Mouse (Mus musculus): ENCODE data around the gene Atp2b1. TPM values are rescaled to one million over a fixed set of nuclear protein-coding genes. Genes with fewer than 3 reads are reported as not detected.

Atp2b1 gene
- polyA plus RNA-seq (2016; fragmentation: Nextera tagmentation; extraction: Ambion mirVana): 105 and 116 TPM in 2 replicates

DNA sequence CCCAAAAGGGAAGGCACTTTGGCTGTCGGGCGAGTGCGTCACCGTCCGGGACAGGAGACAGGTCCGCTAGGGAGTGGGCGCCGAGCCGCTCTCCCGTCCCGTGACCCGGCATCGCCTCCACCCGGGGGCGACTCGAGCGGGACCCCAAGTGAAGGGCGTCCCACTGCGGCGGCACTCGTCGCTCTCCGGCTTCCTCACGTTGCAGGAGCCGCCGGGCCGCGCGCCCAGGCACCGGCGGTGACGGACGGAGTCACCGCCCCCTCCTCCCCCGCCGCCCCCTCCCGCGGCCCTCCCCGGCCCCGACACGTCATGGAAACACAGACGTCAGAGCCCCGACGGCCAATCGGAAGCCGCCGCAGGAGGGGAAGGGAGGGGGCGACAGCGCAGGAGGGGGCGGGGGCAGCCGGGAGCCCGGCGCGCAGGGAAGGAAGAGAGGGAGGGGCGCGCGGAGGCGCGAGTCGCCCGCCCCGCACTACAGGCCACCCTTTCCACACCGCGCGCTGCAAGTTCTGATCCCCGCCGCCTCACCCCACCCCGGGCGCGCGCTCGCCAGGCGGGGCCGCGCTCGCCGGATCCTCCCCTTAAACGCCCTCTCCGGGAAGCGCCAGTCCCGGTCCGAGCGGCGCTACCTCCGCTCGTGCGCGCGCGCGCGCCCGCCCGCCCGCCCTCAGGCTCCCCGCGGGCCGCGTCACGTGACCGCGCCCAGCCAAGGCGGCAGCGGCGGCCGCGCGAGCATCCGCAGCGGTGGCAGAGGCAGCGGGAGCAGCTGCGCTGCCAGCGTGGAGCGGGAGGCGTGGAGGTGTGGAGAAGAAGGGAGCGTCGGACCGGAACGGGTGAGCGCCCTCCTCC lies at the start of gene Atp2b1:
TSS of gene Atp2b1 (plus strand) at position 446 of the 849 bp plus-strand sequence.
- under 1% methylated on average over 67 of the region's 120 CpGs for WGBS
- no peaks in the 10 kb centered on the region for H3K27me3 ChIP-seq
- peak within 1 kb of the TSS; percentile 97 for H3K4me3 ChIP-seq
- H3K27ac ChIP-seq (replicated peaks): peak within 1 kb of the TSS; percentile 99
- no peaks in the 10 kb centered on the region for H3K9me3 ChIP-seq
- ATAC-seq (ENCODE audit: low FRiP score, low read depth): peak; percentile 92
- no peaks in the 10 kb centered on the region for H3K36me3 ChIP-seq
- H3K9ac ChIP-seq (replicated peaks): peak within 1 kb of the TSS; percentile 95
- peak within 1 kb of the TSS; percentile 86 for H3K4me2 ChIP-seq (replicated peaks)
- peaks cover 11% of the 10 kb centered on the region for H3K4me1 ChIP-seq

- ATAC-seq (ENCODE audit: low FRiP score, low read depth): no peak
- H3K27ac ChIP-seq (replicated peaks): no peak overlapping the region
- H3K9me3 ChIP-seq: no peaks in the 10 kb centered on the region
- no peak overlapping the region for H3K4me3 ChIP-seq
- no peaks in the 10 kb centered on the region for H3K4me1 ChIP-seq
- no peaks in the 10 kb centered on the region for H3K36me3 ChIP-seq
- H3K9ac ChIP-seq (replicated peaks): no peak overlapping the region
- no peak overlapping the region for H3K4me2 ChIP-seq (replicated peaks)
- WGBS: 85% methylated on average over 3 of the region's 3 CpGs
- no peaks in the 10 kb centered on the region for H3K27me3 ChIP-seq
These were observed 49.4 kb upstream of the Atp2b1 start for GRCm38 (mm10) chr10:98864851-98865250.

DNA sequence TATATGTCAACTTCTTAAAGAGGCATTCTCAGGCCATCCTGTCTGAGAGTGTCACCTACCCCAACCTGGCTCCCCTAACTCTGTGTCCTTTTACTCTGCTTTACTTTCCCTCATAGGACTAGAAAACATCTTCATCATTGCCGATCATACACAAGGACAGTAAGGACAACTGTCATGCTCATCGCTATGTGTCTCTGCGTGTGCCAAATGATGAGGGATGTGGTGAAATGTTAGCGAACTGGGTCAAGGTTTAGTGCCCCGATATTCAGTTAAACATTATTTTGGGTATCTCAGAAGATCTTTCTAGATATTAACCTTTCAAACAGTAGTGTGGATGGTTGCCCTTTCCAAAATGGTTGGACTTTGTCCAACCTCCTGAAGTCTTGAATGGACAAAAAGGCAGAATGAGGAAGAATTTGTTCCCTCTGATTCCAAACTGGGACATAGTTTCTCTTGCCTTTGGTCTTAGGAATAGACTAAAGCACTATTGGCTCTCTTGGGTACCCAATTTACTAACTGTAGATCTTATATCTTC lies 47.3 kb upstream of the Atp2b1 start:
- no peak for ATAC-seq (ENCODE audit: low FRiP score, low read depth)
- Histone ChIP-seq H3K36me3 (no peaks in the 10 kb centered on the region), H3K27ac (replicated peaks) (no peak overlapping the region), H3K9me3 (no peaks in the 10 kb centered on the region), H3K4me2 (replicated peaks) (no peak overlapping the region), H3K27me3 (no peaks in the 10 kb centered on the region), H3K4me3 (no peak overlapping the region), H3K4me1 (no peaks in the 10 kb centered on the region), H3K9ac (replicated peaks) (no peak overlapping the region)
- WGBS: 96% methylated on average over 5 of the region's 5 CpGs

GRCm38 (mm10) chr10:98868351-98868908 lies 45.8 kb upstream of the Atp2b1 start:
- Histone ChIP-seq H3K4me1 (no peaks in the 10 kb centered on the region), H3K36me3 (no peaks in the 10 kb centered on the region), H3K27ac (replicated peaks) (no peak overlapping the region), H3K9ac (replicated peaks) (no peak overlapping the region), H3K4me2 (replicated peaks) (no peak overlapping the region), H3K4me3 (no peak overlapping the region), H3K9me3 (no peaks in the 10 kb centered on the region), H3K27me3 (no peaks in the 10 kb centered on the region)
- 88% methylated on average over 4 of the region's 4 CpGs for WGBS
- no peak for ATAC-seq (ENCODE audit: low FRiP score, low read depth)

- ATAC-seq (ENCODE audit: low FRiP score, low read depth): no peak
- H3K27me3 ChIP-seq: no peaks in the 10 kb centered on the region
- no peak overlapping the region for H3K4me2 ChIP-seq (replicated peaks)
- no peaks in the 10 kb centered on the region for H3K9me3 ChIP-seq
- H3K4me3 ChIP-seq: no peak overlapping the region
- WGBS: 56% methylated on average over 3 of the region's 3 CpGs
- no peak overlapping the region for H3K9ac ChIP-seq (replicated peaks)
- no peaks in the 10 kb centered on the region for H3K36me3 ChIP-seq
- H3K27ac ChIP-seq (replicated peaks): no peak overlapping the region
- no peaks in the 10 kb centered on the region for H3K4me1 ChIP-seq
These were observed 36.4 kb upstream of the Atp2b1 start for GRCm38 (mm10) chr10:98877855-98878254.

- H3K36me3 ChIP-seq: no peaks in the 10 kb centered on the region
- no peak overlapping the region for H3K9ac ChIP-seq (replicated peaks)
- H3K9me3 ChIP-seq: no peaks in the 10 kb centered on the region
- H3K27ac ChIP-seq (replicated peaks): no peak overlapping the region
- H3K27me3 ChIP-seq: no peaks in the 10 kb centered on the region
- ATAC-seq (ENCODE audit: low FRiP score, low read depth): no peak
- no peaks in the 10 kb centered on the region for H3K4me1 ChIP-seq
- H3K4me3 ChIP-seq: no peak overlapping the region
- no peak overlapping the region for H3K4me2 ChIP-seq (replicated peaks)
- 51% methylated on average over 2 of the region's 2 CpGs for WGBS
These were observed 35.6 kb upstream of the Atp2b1 start for GRCm38 (mm10) chr10:98878636-98879035.

GRCm38 (mm10) chr10:98880057-98880456 lies 34.1 kb upstream of the Atp2b1 start:
- 92% methylated on average over 8 of the region's 8 CpGs for WGBS
- Histone ChIP-seq H3K4me3 (no peak overlapping the region), H3K9me3 (no peaks in the 10 kb centered on the region), H3K9ac (replicated peaks) (no peak overlapping the region), H3K36me3 (no peaks in the 10 kb centered on the region), H3K4me1 (no peaks in the 10 kb centered on the region), H3K27me3 (no peaks in the 10 kb centered on the region), H3K27ac (replicated peaks) (no peak overlapping the region), H3K4me2 (replicated peaks) (no peak overlapping the region)
- no peak for ATAC-seq (ENCODE audit: low FRiP score, low read depth)

GRCm38 (mm10) chr10:98880711-98881110 lies 33.5 kb upstream of the Atp2b1 start:
- Histone ChIP-seq H3K4me1 (no peaks in the 10 kb centered on the region), H3K36me3 (no peaks in the 10 kb centered on the region), H3K4me3 (no peak overlapping the region), H3K4me2 (replicated peaks) (no peak overlapping the region), H3K9ac (replicated peaks) (no peak overlapping the region), H3K27me3 (no peaks in the 10 kb centered on the region), H3K9me3 (no peaks in the 10 kb centered on the region), H3K27ac (replicated peaks) (no peak overlapping the region)
- 85% methylated on average over 2 of the region's 2 CpGs for WGBS
- ATAC-seq (ENCODE audit: low FRiP score, low read depth): no peak

- Histone ChIP-seq H3K4me2 (replicated peaks) (no peak overlapping the region), H3K27me3 (no peaks in the 10 kb centered on the region), H3K27ac (replicated peaks) (no peak overlapping the region), H3K4me3 (no peak overlapping the region), H3K9ac (replicated peaks) (no peak overlapping the region), H3K9me3 (no peaks in the 10 kb centered on the region), H3K4me1 (no peaks in the 10 kb centered on the region), H3K36me3 (no peaks in the 10 kb centered on the region)
- WGBS: 87% methylated on average over 6 of the region's 6 CpGs
- ATAC-seq (ENCODE audit: low FRiP score, low read depth): no peak
These were observed 32.7 kb upstream of the Atp2b1 start for GRCm38 (mm10) chr10:98881492-98881891.

DNA sequence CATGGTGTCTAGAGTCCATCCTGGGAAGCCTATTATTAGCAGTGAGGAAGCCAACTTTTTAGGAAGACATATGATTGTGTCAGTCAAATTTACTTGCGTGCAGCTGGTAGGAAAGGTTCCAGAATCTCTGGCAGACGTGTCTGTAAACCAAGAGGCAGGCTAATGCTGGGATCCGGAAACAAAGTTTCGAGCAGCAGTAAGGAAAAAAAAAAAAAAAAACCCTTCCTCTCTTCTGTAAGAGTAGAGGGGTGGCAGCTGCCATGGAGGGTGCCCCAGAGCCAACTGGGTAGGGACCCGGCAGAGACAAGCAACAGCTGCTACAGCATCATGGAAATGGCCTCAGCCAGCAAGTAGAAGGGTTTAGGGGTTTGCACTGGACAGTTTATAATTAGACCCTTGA lies 31.6 kb upstream of the Atp2b1 start:
- H3K9ac ChIP-seq (replicated peaks): no peak overlapping the region
- H3K36me3 ChIP-seq: no peaks in the 10 kb centered on the region
- no peaks in the 10 kb centered on the region for H3K9me3 ChIP-seq
- H3K4me2 ChIP-seq (replicated peaks): no peak overlapping the region
- 89% methylated on average over 5 of the region's 5 CpGs for WGBS
- H3K27ac ChIP-seq (replicated peaks): no peak overlapping the region
- no peaks in the 10 kb centered on the region for H3K4me1 ChIP-seq
- no peak for ATAC-seq (ENCODE audit: low FRiP score, low read depth)
- no peak overlapping the region for H3K4me3 ChIP-seq
- H3K27me3 ChIP-seq: no peaks in the 10 kb centered on the region

- Histone ChIP-seq H3K4me1 (no peaks in the 10 kb centered on the region), H3K9ac (replicated peaks) (no peak overlapping the region), H3K9me3 (no peaks in the 10 kb centered on the region), H3K36me3 (no peaks in the 10 kb centered on the region), H3K4me3 (no peak overlapping the region), H3K27me3 (no peaks in the 10 kb centered on the region), H3K27ac (replicated peaks) (no peak overlapping the region), H3K4me2 (replicated peaks) (no peak overlapping the region)
- 89% methylated on average over 2 of the region's 2 CpGs for WGBS
- ATAC-seq (ENCODE audit: low FRiP score, low read depth): no peak
These were observed 29.8 kb upstream of the Atp2b1 start for GRCm38 (mm10) chr10:98884445-98884844.

DNA sequence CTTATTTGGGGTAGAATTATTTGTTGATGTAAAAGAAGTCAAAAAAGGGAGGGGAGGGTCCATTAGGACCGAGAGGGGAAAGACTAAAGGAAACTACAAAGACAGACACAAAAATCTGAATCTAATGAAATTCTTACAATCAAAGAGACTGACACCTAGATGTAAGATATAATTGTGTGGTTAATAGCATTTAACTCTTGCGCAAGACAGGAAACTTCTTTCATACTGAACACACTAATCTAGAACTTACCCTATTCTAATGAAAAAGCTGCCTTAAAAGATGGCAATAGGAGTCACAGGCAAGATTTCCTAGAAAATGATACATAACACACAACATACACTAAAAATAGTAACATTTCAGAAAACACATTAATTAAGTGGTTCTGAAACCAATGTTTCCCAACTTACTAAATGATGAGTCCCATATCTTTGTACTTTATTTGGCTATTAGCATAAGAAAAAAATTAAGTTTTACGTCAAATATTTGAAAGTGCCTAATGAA lies 27.4 kb upstream of the Atp2b1 start:
- no peaks in the 10 kb centered on the region for H3K4me1 ChIP-seq
- no peak overlapping the region for H3K27ac ChIP-seq (replicated peaks)
- no peaks in the 10 kb centered on the region for H3K27me3 ChIP-seq
- H3K4me3 ChIP-seq: no peak overlapping the region
- WGBS: 87% methylated on average over 3 of the region's 3 CpGs
- no peak overlapping the region for H3K4me2 ChIP-seq (replicated peaks)
- no peaks in the 10 kb centered on the region for H3K36me3 ChIP-seq
- no peak overlapping the region for H3K9ac ChIP-seq (replicated peaks)
- no peak for ATAC-seq (ENCODE audit: low FRiP score, low read depth)
- H3K9me3 ChIP-seq: no peaks in the 10 kb centered on the region
